Mouse (Mus musculus): ENCODE data around the gene Zfp865.
"Not testable (repeated sequence)": the region's sequence is repeated elsewhere in the genome, so short reads cannot be mapped to it uniquely, and the experiment has no call there.

Gene Zfp865

DNA sequence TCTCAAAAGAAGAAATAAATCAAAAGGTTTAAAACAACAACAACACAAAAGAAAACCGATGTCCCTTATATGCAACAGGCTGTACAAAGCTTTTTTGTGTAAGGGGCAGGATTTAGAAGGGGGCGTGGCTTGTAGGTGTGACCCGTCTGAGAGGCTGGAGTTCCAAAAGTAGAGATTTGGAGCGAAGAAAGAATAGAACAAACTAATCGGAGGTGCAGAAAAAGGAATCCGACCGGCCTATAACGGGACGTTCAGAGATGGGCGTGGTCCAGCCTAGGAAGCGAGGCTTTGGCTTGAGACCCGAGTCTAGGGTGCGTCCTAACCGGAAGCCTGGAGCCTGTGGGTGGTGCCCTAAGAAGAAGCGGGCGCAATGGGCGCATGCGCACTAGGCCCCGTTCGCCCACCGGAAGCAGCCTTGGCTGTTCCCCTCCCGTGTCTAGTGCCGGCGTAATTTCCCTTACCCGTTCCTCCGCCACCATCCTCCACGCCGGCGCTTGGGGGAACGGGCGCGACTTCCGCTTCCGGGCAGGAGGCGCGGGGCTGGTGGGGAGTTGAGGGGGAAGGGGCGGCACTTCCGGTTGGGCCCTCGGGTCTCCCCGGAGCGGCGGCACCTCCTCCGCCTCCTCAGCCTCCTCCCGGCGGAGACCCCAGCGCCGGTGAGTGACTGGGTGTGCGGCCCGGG, at the start of gene Zfp865, which contains the start of gene Ccdc106:
Gene Zfp865 (plus strand): TSS at position 377 of the 682 bp plus-strand sequence.
Gene Ccdc106 (plus strand): TSS at position 554 of the 682 bp plus-strand sequence.
- in situ Hi-C loops (cut with MboI): no loop called here

DNA sequence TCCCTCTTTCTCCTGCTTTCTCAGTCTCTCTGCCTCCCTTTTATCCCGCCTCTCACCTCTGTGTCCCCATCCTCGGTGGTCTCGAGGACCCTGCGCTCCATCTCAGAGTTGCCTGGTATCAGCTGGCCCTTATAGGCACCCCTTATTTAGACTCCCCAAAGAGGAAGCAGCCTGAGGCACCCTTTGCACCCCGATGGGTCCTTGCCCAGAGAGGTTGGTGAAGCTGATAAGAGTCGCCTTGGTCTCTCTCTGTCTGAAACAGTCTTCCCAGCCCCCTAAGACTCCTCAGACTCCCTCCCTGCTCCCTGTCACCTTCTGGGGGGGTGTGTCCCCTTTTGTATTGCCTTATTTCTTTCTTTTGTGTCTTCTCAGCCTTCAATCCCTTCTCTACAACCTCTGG, 49.1 kb upstream of the Zfp865 start, which contains the start of gene Sbk3:
Gene Sbk3 (minus strand): TSS at position 101 of the 400 bp plus-strand sequence.
- in situ Hi-C loops (cut with MboI): no loop called here

DNA sequence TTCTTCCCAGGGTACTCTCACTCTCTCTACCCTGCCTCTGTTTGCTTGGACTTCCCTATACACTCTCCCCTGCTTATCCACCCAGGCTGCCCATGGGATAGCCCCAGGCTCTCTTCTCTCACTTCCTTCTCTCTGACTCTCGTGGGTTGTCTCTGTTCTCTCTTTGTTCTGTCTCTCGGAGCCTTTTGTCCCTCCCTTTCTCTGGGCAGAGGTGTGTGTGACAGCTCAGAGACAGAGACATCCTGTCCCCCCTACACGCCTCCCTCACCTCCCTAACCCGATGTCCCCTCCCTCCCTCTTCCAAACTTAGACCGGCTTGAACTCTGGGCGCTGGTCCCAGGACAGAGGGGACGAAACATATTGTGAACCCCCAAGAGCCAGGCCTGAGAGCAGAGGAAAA, 48.5 kb upstream of the Zfp865 start:
- in situ Hi-C loops (cut with MboI): no loop called here

DNA sequence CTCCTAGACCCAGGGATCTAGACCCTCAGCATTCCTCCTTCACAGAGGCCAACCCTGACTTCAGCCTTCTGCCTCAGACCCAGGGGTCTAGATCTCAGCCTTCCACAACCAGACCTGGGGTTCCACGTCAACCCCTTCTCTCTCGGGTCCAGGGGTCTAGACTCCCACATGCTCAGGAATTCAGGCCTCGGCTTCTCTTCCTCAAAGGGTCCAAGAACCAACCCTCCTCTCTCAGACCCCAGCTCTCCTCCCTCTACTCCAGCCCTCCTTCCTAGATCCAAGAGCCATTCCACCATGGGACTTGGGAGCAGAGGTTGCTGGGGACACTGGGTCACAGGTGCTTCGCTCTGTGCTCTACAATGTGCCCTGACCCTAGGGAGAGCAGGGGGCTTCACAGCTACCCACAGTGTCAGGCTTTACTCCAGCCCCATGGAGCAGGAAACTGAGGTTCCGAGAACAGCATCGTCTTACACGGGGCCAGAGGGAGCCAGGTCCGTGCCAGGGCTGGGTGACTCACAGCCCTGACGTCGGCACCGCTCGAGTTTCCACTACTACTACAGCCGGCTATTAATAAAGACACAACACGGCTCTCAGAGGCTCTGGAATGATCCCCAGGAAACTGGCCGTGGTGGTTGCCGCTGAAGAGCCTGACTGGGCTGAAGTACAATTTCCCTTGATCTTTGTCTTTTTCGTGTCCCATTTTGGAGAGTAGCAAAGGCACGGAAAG, 47.7 kb upstream of the Zfp865 start:
- in situ Hi-C loops (cut with MboI): no loop called here

DNA sequence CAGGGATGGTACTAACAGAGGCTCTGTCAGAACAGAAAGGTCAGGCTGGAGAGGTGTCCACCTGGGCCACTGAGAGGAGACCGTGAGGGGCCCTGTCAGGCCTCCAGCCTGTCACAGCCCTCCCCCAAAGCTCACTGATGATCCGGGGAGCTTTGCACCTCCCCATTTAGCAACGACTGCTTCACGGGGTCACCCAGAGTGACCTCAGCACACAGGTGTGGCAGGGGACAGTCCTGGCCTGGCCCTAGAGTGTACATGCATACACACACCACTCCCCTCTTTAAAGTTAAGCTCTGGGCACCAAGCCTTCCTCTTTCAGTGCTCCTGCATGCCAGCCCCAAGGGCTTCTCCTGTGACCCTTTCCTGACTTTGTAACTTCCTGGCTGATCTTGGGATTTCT, 44.7 kb upstream of the Zfp865 start:
- in situ Hi-C loops (cut with MboI): no loop called here

DNA sequence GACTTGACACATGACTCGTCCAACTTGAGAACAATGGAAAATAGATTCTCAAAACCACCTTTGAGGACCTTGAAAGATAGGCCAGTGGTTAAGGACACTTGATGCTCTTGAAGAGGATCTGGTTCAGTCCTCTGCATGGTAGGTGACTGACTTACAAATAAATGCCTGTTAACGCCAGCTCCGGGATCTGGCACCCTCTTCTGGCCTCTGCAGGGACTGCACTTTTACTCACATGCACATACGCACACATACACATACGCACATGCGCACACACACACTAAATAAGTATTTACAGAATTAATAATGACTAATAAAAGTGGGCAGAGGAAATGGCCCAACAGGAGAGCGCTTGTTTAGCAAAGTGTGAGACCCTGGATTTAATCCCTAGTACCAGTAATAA, 43.3 kb upstream of the Zfp865 start:
- in situ Hi-C loops (cut with MboI): no loop called here

DNA sequence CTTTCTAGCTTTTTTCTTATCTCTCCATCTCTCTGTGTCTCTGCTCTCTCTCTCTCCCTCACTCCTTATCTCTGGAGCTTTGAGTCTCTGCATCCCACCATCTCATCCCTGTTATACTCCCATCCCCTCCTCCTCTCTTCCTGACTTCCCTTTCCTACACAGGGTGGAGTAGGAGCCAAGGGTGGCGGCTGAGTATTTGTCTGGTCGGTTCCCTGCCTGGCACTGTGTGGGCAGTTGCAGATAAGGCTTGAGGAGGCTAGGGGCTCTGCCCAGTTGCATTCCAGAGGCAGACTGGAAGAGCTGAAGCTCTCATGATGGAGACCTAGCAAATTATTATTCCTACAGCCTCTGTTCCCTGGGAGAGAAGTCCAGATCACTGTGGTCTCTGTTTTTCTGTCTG, 31.9 kb upstream of the Zfp865 start:
- in situ Hi-C loops (cut with MboI): no loop called here

DNA sequence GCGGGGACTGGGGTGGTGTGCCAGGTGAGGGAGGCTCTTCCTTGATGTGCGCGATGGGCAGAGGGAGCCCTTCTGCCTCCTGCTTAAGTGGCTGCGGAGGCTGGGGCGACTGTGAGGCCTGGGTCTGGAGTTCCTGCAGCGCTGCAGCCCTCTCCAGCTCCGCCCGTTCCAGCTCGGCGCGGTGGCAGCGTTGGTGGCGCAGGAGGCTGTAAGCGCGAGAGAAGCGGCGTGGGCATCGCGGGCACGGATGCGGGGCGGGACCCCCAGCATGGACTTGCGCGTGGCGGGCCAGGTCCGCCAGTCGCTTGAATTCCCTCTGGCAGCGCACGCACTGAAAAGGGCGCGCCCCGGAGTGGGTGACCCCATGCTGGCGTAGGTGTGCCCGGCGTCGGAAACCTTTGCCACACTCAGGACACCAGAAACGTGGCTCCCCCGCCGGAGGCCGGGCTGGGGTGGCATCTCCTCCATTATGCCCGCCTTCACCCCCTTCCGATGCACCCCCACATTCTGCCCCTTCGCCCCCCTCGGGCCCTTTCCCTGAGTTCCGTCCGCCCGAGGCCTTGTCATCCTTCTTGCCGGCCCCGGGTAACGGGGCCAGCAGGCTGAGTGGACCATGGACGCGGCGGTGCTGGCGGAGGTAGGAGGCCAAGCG, 26.7 kb upstream of the Zfp865 start:
- in situ Hi-C loops (cut with MboI): no loop called here

DNA sequence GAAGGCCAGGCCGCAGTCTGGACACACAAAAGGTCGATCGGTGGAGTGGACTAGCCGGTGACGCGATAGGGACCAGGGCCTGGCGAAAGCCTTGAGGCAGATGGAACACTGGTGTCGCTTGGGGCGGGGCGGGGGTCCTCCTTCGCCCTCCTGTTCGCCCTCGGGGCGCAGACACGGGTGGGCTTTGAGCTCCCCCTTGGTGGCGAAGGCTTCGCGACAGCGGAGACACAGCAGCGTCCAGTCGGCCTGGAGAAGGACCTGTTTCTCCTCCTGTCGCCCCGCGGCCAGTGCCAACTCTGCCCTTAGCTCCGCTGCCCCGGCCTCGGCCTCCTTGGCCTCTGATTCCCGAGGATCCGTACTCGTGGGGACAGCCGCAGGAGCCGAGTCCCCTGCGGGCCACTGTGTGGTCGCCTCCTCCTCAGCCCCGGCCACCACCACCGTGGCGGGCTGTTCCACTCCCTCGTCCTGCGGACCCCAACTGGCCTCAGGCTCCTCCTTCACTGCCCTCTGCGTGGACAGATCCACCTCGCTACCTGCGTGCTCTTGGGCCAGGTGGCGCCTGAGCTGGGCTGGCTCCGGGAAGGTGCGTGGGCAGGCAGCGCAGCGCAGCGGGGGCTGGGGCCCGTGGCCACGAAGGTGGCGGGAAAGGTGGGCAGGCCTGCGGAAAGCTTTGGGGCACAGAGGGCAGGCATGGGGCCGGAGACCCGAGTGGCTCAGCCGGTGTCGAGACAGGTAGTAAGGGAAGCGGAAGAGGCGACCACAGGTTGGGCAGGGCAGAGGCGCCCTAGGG, 26.0 kb upstream of the Zfp865 start:
- in situ Hi-C loops (cut with MboI): no loop called here

DNA sequence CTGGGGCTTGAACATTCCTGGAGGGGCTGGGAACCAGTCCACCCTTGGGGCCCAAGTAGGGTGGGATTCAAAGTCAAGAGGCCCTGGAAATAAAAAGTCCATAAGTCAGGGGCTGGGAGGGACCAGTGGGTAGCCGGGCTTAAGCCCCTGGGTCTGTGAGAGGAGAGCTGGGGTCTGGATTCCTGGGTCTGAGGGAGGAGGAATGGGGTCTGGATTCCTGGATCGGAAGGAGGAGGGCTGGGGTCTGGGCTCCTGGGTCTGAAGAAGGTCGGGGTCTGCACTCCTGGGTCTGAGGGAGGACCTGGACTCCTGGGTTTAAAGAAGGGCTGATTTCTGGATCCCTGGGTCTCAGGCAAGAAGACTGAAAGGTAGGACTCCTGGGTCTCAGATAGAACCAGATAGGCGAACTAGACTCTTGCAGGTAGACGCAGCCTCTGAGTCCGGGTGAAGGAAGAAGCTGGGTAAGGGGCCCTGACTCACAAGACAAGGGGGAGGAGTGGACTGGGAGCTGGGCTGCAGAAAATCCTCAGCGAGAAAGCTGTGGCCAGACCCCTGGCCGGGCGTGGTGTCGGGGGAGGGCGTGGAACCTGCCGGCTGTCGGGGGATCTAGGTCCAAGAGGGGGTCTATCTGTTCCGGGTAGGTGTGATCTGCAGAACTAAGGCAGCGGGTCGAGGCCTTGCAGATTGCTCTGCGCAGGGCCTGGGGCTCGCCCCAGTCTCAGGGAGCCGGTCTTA, 24.7 kb upstream of the Zfp865 start:
- in situ Hi-C loops (cut with MboI): no loop called here

DNA sequence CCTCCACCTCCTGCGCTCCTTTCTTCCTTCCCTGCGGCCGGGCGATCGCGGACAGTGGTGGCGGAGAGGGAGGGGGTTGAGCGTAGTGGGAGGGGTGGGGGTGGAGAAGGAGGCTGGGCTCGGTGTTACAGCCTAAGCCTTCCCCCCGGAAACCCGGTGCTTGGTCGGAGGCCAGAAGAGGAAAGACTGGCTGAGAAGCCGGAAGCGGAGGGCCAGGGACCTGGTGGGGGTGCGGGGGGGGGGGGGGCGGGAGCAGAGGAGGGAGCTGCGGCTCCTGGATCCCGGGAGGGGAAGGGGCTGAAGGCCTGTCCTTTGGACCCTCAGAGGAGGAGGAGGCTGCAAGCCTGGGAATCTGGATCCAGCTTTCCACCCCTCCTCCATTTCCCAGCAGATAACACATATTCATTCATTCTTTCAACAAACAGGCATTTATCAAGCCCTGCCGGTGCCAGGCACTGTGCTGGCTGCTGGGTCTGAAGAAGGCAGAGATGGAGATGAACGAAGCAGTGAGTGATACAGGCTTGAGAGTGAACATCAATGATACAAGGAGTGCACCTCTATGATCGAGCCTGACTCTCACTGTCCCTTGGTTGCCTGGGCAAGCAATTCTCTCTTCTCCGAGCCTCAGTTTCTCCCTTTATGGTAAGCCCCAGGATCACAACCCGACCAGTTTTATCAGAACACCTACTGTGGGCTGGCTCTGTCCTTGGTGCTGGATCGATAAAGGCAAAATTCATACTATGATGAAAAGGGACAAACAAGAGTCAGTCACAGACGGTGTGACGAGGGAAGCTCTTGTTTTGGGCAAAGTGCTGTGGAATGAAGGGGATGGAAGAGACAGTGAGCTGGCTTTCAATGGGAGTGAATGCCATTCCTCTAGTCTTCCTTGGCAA, 23.9 kb upstream of the Zfp865 start, which contains the start of gene Zfp579:
Gene Zfp579 (minus strand): TSS at position 156 of the 893 bp plus-strand sequence.
- in situ Hi-C loops (cut with MboI): no loop called here

DNA sequence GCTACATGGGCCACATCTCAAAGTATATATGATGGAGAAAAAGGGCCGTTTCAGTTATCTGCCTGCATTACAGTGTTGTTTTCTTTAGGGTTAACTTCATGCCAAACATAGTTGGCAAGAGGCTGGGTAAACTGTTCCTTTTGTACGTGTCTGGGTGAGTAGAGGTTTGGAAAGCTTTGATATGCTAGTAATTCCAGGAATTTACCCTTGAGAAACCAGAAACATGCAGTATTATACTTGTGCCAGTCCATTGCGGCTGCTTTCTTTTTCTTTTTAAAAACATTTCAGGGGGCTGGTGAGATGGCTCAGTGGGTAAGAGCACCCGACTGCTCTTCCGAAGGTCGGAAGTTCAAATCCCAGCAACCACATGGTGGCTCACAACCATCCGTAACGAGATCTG, 23.2 kb upstream of the Zfp865 start:
- in situ Hi-C loops (cut with MboI): no loop called here

DNA sequence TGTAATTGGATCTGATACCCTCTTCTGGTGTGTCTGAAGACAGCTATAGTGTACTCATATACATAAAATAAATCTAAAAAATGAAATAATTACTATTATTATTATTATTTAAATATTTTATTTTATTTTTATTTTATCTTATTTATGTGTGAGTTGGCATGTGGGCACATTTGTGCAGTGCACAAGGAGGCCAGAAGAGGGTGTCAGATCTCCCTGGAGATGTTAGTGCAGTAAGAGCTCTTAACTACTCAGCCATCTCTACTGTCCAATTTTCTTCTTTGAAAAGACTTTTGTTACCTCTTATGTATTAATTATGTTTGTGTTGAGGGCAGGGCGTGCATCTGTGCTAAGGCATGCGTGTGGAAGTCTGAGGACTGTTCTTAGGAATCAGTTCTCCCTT, 20.3 kb upstream of the Zfp865 start:
- in situ Hi-C loops (cut with MboI): no loop called here

DNA sequence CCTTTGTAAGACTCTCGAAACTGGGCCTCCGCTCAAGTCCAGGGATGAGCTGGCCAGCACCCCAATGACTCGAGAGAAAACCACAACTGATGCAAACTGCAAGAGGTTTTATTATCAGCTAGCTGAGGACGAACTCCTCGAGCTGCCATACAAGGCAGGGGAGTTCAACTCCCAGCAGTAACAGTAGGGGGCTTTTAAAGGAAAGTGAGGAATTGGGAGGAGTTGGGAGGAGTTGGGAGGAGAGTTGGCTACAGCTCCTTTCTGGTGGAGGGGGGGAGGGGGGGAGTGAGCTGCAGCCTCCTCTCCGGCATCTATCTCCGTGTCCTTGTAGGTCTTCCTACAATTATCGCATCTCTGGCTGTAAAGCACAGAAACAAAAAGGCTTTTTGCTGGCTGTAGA, 17.3 kb upstream of the Zfp865 start:
- in situ Hi-C loops (cut with MboI): not testable (repeated sequence)

DNA sequence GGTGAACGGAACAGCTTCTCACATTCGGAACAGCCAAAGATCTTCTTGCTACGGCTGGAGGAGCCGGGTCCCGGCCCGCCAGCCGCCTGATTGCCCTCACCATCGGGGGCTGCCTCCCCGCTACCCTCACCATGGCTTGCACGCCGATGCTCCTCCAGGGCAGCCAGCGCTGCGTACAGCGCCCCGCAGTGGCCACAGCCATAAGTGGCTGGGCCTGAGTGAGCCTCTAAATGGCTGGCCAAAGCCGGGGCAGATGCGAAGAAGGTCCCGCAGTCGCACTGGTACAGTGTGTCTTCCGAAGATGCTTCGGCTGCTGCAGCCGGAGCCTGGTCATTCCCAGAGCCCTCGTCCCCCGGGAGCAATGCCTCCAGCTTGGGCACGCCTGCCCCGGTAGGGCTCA, 11.9 kb upstream of the Zfp865 start:
- in situ Hi-C loops (cut with MboI): no loop called here

DNA sequence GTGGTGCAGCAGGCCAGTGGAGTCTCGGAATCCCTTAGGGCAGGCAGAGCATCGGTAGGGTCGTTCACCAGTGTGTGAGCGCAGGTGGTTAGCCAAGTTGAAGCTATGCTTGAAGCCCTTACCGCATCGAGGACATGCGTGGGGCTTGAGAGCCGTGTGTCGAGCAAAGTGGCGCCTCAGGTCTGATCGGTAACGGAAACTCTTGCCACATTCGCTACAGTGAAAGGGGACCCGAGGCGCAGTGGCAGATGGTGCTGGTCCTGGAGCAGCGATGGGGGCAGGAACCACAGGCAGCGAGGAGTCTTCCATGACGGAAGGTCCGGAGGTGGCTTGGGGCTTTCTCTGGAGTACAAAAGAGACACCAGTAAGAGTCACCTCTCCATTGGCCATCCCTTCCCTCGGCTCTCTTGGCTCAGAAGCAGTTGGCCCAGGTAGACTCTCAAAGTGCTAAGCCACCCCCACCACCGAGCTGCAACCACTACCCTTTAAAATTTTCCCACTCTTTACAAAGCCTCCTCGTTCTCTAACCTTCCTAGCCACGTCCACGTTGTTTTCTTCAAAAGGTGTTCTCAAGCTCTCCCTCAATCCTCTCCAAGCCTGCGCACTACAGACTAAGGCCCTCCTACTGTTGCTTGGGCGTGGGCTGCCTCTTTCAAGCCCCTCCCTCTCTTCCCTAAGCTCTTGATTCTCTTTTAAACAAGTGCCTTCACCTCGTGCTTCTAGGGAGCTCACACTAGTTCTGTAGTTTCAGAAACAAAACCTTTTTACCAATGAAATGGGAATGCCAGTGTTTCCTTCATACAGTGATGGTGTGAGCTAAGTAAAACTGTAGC, 7.3 kb upstream of the Zfp865 start:
- in situ Hi-C loops (cut with MboI): loop anchor here (5.0 kb wide), 1 partner anchor 34 kb away; no protein-coding TSS in a partner anchor

DNA sequence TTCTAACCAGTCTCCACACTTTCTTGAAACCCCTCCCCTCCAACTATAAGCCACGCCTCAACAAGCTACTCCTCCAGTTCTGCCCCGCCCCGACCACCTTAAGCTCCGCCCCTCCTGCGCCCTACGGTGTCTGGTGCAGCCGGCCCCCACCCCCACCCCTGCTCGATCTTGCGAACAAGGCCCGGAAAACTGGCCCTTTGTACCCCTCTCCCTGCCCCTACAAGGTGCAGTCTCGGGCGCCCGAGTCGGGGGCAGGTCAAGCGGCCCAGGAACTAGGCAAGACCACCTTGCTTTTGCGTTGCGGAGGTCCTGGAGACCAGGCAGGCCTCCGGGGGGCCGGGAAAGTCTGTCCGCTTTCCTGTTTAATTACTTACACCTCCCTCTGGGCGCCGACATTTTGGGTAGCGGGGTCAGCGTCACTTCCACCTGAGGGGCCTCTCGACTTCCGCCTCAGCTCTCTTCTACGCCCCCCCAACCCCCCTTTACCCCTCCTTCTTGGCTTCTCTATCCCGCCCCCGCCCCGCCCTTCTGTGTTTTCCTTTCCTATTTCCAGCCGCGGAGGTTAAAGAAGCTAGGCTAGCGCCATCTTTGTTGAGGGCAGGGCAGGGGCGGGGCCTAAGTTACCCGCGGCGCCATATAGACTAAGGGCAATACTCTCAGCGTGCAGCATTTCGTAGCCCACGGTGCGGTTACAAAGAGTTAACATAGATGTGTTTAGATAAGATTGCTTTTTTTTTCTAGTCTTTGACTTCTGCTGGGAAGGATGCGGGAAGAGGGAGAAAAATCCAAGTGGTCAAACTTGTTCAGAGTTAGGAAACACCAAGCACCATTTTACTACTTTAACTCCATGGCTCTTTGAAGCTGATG, 5.7 kb upstream of the Zfp865 start, which contains the start of the genes Zfp524 and Fiz1:
Gene Zfp524 (plus strand): TSS at position 165 of the 867 bp plus-strand sequence.
Gene Fiz1 (minus strand): TSS at position 447 of the 867 bp plus-strand sequence.
- in situ Hi-C loops (cut with MboI): loop anchor here (5.0 kb wide), 1 partner anchor 33 kb away; no protein-coding TSS in a partner anchor
